Mouse (Mus musculus) kidney, adult 2 months (tissue): ENCODE results near the gene Pdgfra.

Source experiments
- CTCF ChIP-seq: fragments of 200-500 bp; conservative IDR thresholded peaks from 2 replicates; pipeline ENCODE4 v1.5.1; 2011; ENCODE audit warnings: low read depth, mild to moderate bottlenecking, control low read depth, low read length, moderate library complexity, mixed read lengths; ENCODE audit not compliant: insufficient read depth, insufficient read length
- POLR2A ChIP-seq: fragments of 200-500 bp; IDR thresholded peaks from one replicate; pipeline ENCODE4 v1.6.1; 2011; ENCODE audit warnings: low read depth, low read length, control low read depth

GRCm38 (mm10) chr5:75111781-75112180 is 40.3 kb upstream of the Pdgfra start:
- TF ChIP-seq CTCF (no peak), POLR2A (no peak)
